11 mouse cellular contexts compared by ENCODE assay signal in genomic region chr11:115838895-115839311, GRCm38 (mm10). TPM values are rescaled to one million over a fixed set of nuclear protein-coding genes. Genes with fewer than 3 reads are reported as not detected.
DNase-seq lines count a peak whose midpoint lies in the region; ATAC-seq and TF ChIP-seq lines count a peak whose summit lies in the region.
"Had no signal": no experiment of that assay in that cellular context is flagged by ENCODE, and none has a peak within 500 bp of the region (broad histone marks: within the 10 kb centered on the region; RNA-seq: fewer than 3 reads in every experiment).

No protein-coding gene starts in this region.

- H3K9ac ChIP-seq in kidney, embryonic 16.5 days (replicated peaks; ENCODE audit: low read length): peak overlapping the region; percentile 9; the same call in 1 of the 2 replicates
- no peak overlapping the region for H3K9ac ChIP-seq in hindbrain, postnatal 0 days (replicated peaks; ENCODE audit: low read length)
- H3K9ac ChIP-seq: hindbrain, embryonic 15.5 days; neural tube, embryonic 12.5 days had no signal

- intact Hi-C loops in heart, postnatal 25 days (cut with DNase I): no loop called here

- peaks cover 3% of the 10 kb centered on the region; the same call in 1 of the 2 replicates for H3K9me3 ChIP-seq in kidney, embryonic 16.5 days (ENCODE audit: low read length)
- no peaks in the 10 kb centered on the region for H3K9me3 ChIP-seq in hindbrain, postnatal 0 days (ENCODE audit: low read length)
- H3K9me3 ChIP-seq: hindbrain, embryonic 15.5 days; neural tube, embryonic 12.5 days had no signal

- DNase-seq in heart, adult 11 months: peak; percentile 95
- no peak for DNase-seq in heart, postnatal 25 days (ENCODE audit: low spot score)
- peak; percentile 59 for DNase-seq in fat pad, adult 2 months (ENCODE audit: extremely low read depth, low read depth, low spot score)
- no peak for DNase-seq in hindbrain, postnatal 0 days (ENCODE audit: low spot score)
- DNase-seq in thymus, postnatal 14 days: no peak
- DNase-seq in testis, postnatal 10 days (ENCODE audit: low spot score): no peak

- no peak overlapping the region for H3K4me3 ChIP-seq in kidney, embryonic 16.5 days (ENCODE audit: low read length)
- no peak overlapping the region for H3K4me3 ChIP-seq in hindbrain, postnatal 0 days (ENCODE audit: low read length)
- H3K4me3 ChIP-seq: hindbrain, embryonic 15.5 days; neural tube, embryonic 12.5 days had no signal

- WGBS in kidney, embryonic 16.5 days: 28% methylated on average over 4 of the region's 4 CpGs
- 58% methylated on average over 4 of the region's 4 CpGs for WGBS in hindbrain, postnatal 0 days

- ATAC-seq in kidney, embryonic 16.5 days (ENCODE audit: low FRiP score, low TSS enrichment): 0 out of 2 replicates have a peak, but pooled peaks have one; percentile 18
- ATAC-seq in megakaryocyte progenitor cell, adult 5-6 weeks (replicated peaks; ENCODE audit: poor library complexity): peak; percentile 69
- no peak for ATAC-seq in hindbrain, postnatal 0 days
- ATAC-seq: CD4-positive, CD25-positive, alpha-beta regulatory T cell, adult 4 months had no signal

- no peak overlapping the region for H3K4me2 ChIP-seq in kidney, embryonic 16.5 days (replicated peaks; ENCODE audit: low read depth, low read length)
- no peak overlapping the region for H3K4me2 ChIP-seq in hindbrain, postnatal 0 days (ENCODE audit: low read depth, low read length)
- H3K4me2 ChIP-seq: hindbrain, embryonic 15.5 days; neural tube, embryonic 12.5 days had no signal

- peak overlapping the region; percentile 52; the same call in 1 of the 2 replicates for H3K27ac ChIP-seq in kidney, embryonic 16.5 days (ENCODE audit: low read length)
- H3K27ac ChIP-seq in hindbrain, postnatal 0 days: no peak overlapping the region
- H3K27ac ChIP-seq: hindbrain, embryonic 15.5 days; neural tube, embryonic 12.5 days had no signal

- no peaks in the 10 kb centered on the region for H3K27me3 ChIP-seq in kidney, embryonic 16.5 days (ENCODE audit: insufficient read depth, low read length)
- H3K27me3 ChIP-seq in hindbrain, postnatal 0 days (ENCODE audit: insufficient read depth, low read length): no peaks in the 10 kb centered on the region
- H3K27me3 ChIP-seq: hindbrain, embryonic 15.5 days; neural tube, embryonic 12.5 days had no signal

- TF ChIP-seq CTCF in hindbrain, postnatal 0 days (IDR thresholded peaks at IDR 0.05; ENCODE audit: low read depth): no peak

- peaks cover 77% of the 10 kb centered on the region for H3K4me1 ChIP-seq in kidney, embryonic 16.5 days (ENCODE audit: insufficient read depth, low read length)
- no peaks in the 10 kb centered on the region for H3K4me1 ChIP-seq in hindbrain, postnatal 0 days (ENCODE audit: insufficient read depth, low read length)
- H3K4me1 ChIP-seq: hindbrain, embryonic 15.5 days had no signal

- no peaks in the 10 kb centered on the region for H3K36me3 ChIP-seq in kidney, embryonic 16.5 days (ENCODE audit: insufficient read depth, low read length)
- H3K36me3 ChIP-seq in hindbrain, postnatal 0 days (ENCODE audit: insufficient read depth, low read length): no peaks in the 10 kb centered on the region
- H3K36me3 ChIP-seq: hindbrain, embryonic 15.5 days; neural tube, embryonic 12.5 days had no signal

RNA-seq across cellular contexts. Expression of gene Llgl2, which starts 15.1 kb away (rescaled TPM):
- total RNA-seq in heart, postnatal 25 days (2021): 10 to 100 TPM; 15.1 to 21.5 TPM
- 58.3 and 64.5 TPM in 2 replicates for polyA plus RNA-seq in kidney, embryonic 16.5 days (2015; fragmentation: Nextera tagmentation; extraction: Ambion mirVana)
- 3.3 and 4.1 TPM in 2 replicates for total RNA-seq in megakaryocyte progenitor cell, adult 5-6 weeks (2015)
- 3.0 and 4.8 TPM in 2 replicates for total RNA-seq in megakaryocyte progenitor cell, adult 5-6 weeks (2017)
- 1.6 and 2.1 TPM in 2 replicates for total RNA-seq in hindbrain, postnatal 0 days (2014; rRNA removed)
- 1.5 and 1.8 TPM in 2 replicates for polyA plus RNA-seq in hindbrain, postnatal 0 days (2015; fragmentation: Nextera tagmentation; extraction: Ambion mirVana)

RNA-seq across cellular contexts. Expression of gene Myo15b, which starts 19.3 kb away (rescaled TPM):
- total RNA-seq in heart, postnatal 25 days (2021): under 1 TPM in 1 of 2 experiments, not detected in 1; 0.08 TPM
- 12.6 and 14.2 TPM in 2 replicates for polyA plus RNA-seq in kidney, embryonic 16.5 days (2015; fragmentation: Nextera tagmentation; extraction: Ambion mirVana)
- total RNA-seq in megakaryocyte progenitor cell, adult 5-6 weeks (2015): 2.6 and 5.5 TPM in 2 replicates
- total RNA-seq in megakaryocyte progenitor cell, adult 5-6 weeks (2017): 1.6 and 5.1 TPM in 2 replicates
- 0.29 and 0.63 TPM in 2 replicates for total RNA-seq in hindbrain, postnatal 0 days (2014; rRNA removed)
- 0.20 and 0.45 TPM in 2 replicates for polyA plus RNA-seq in hindbrain, postnatal 0 days (2015; fragmentation: Nextera tagmentation; extraction: Ambion mirVana)
- polyA plus RNA-seq: CD4-positive, CD25-positive, alpha-beta regulatory T cell, adult 4 months had no signal

RNA-seq across cellular contexts. Expression of gene Tsen54, which starts 24.4 kb away (rescaled TPM):
- 1 to 10 TPM; 9.1 to 9.2 TPM for total RNA-seq in heart, postnatal 25 days (2021)
- polyA plus RNA-seq in kidney, embryonic 16.5 days (2015; fragmentation: Nextera tagmentation; extraction: Ambion mirVana): 48.1 and 50.2 TPM in 2 replicates
- total RNA-seq in megakaryocyte progenitor cell, adult 5-6 weeks (2015): 4.0 and 9.0 TPM in 2 replicates
- 10.9 and 15.0 TPM in 2 replicates for total RNA-seq in megakaryocyte progenitor cell, adult 5-6 weeks (2017)
- 22.5 and 34.6 TPM in 2 replicates for total RNA-seq in hindbrain, postnatal 0 days (2014; rRNA removed)
- 18.0 and 18.8 TPM in 2 replicates for polyA plus RNA-seq in hindbrain, postnatal 0 days (2015; fragmentation: Nextera tagmentation; extraction: Ambion mirVana)

RNA-seq across cellular contexts. Expression of gene Caskin2, which starts 25.5 kb away (rescaled TPM):
- 10 to 100 TPM; 41.8 to 52.2 TPM for total RNA-seq in heart, postnatal 25 days (2021)
- polyA plus RNA-seq in kidney, embryonic 16.5 days (2015; fragmentation: Nextera tagmentation; extraction: Ambion mirVana): 21.5 and 23.6 TPM in 2 replicates
- 2.7 and 4.3 TPM in 2 replicates for total RNA-seq in megakaryocyte progenitor cell, adult 5-6 weeks (2015)
- total RNA-seq in megakaryocyte progenitor cell, adult 5-6 weeks (2017): 1.5 and 3.5 TPM in 2 replicates
- 24.4 and 39.2 TPM in 2 replicates for total RNA-seq in hindbrain, postnatal 0 days (2014; rRNA removed)
- 7.7 and 8.0 TPM in 2 replicates for polyA plus RNA-seq in hindbrain, postnatal 0 days (2015; fragmentation: Nextera tagmentation; extraction: Ambion mirVana)

Comparison
In these comparisons a context has a peak if more than half of its experiments do, and no peak if none do; other contexts are left out.
1. DNase-seq: peak in heart, adult 11 months (single experiment) and fat pad, adult 2 months (single experiment); none in heart, postnatal 25 days (single experiment), hindbrain, postnatal 0 days (single experiment), thymus, postnatal 14 days (single experiment) and testis, postnatal 10 days (single experiment).